Mouse (Mus musculus) lung, adult 2 months (tissue): ENCODE measurements at regions not wholly inside any gene's neighbourhood (a gene's known extent, or its start where the extent isn't known, plus 50 kb on each side); places are given as distances from the start of the nearest gene placed in this dataset.

Experiments used
- CTCF ChIP-seq: fragments of 200-500 bp; IDR thresholded peaks from 2 replicates; pipeline ENCODE4 v1.5.1; 2011; ENCODE audit warnings: mild to moderate bottlenecking, low read length, control low read depth; ENCODE audit not compliant: insufficient read depth
- POLR2A ChIP-seq: fragments of 200-500 bp; IDR thresholded peaks from 2 replicates; pipeline ENCODE4 v1.6.1; 2011; ENCODE audit warnings: low read depth, mild to moderate bottlenecking, control low read depth, low read length, borderline replicate concordance; ENCODE audit errors: extremely low read depth

DNA sequence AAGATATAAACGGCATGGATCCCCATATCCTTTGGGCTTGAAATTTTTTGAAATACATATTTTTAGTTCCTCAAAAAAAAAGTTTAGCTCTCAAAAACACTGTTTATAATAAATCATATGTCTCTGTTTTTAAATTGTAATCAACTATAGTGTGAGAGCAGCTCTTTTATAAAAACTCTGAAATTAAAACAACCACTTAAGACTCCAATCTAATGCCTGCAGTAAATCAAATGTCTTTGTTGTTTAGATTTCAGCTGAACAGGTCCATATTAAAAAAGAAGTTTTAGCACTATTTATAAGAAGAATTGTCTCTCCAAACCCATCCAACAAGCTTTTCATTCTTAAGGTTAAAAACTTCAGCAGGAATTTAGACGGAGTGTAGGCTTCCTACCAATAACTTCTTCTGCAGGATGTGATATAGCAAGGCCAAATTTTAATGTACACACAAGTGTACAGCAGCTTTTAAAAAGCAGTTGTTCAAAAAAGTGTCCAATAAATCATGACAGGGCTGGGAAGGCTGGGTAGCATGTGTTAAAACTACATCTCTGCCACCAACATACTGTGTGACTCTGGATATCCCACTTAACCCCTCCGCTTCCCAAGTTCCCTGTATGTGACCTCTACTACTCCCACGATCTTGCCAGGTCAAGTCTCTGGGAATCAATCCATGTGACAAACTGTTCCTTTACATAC is 160.6 kb upstream of the Paip1 start:
- TF ChIP-seq POLR2A (no peak), CTCF (no peak)
